ENCODE assay signal across 9 mouse cellular contexts in the genomic region with DNA sequence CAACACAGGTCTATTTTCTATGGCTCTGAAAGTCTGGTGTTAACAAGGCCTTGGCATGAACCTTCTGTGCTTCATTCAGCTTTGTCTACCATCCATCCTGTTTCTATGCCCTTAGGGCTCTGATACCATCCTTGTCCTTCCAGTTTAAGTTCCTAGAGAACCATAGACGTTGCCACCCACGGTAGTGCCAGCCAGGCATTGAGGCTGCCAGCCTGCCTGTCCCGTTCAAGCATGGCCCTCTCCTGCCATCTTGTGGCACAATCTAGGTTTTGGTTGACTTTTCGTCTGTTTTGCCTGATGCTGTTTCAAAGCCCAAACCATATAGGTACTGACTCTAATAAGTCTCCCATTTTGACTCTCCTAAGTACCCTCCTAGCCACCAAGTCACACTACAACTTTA. TPM values are rescaled to one million over a fixed set of nuclear protein-coding genes. Genes with fewer than 3 reads are reported as not detected.
DNase-seq lines count a peak whose midpoint lies in the region; ATAC-seq and TF ChIP-seq lines count a peak whose summit lies in the region.
"Had no signal": no experiment of that assay in that cellular context is flagged by ENCODE, and none has a peak within 500 bp of the region (broad histone marks: within the 10 kb centered on the region; RNA-seq: fewer than 3 reads in every experiment).

No protein-coding gene starts in this region.

- 0 out of 2 replicates have a peak, but pooled peaks cover 5% of the 10 kb centered on the region for H3K9me3 ChIP-seq in embryonic facial prominence, embryonic 10.5 days
- H3K9me3 ChIP-seq in liver, postnatal 0 days (ENCODE audit: low read length), result no peaks in the 10 kb centered on the region

- peaks cover 7% of the 10 kb centered on the region; the same call in 1 of the 2 replicates for H3K27me3 ChIP-seq in embryonic facial prominence, embryonic 10.5 days (replicated peaks; ENCODE audit: low read depth, poor library complexity, severe bottlenecking)
- no peaks in the 10 kb centered on the region for H3K27me3 ChIP-seq in liver, postnatal 0 days (ENCODE audit: insufficient read depth, low read length)

- no peak for TF ChIP-seq POLR2A in olfactory bulb, adult 2 months (IDR thresholded peaks at IDR 0.05; ENCODE audit: insufficient read depth, low read depth, low read length)

- H3K4me2 ChIP-seq in liver, postnatal 0 days (ENCODE audit: low read depth, low read length), result no peak overlapping the region

- 6% methylated on average over 4 of the region's 4 CpGs for WGBS in embryonic facial prominence, embryonic 10.5 days
- WGBS in liver, postnatal 0 days (ENCODE audit: insufficient replicate concordance), result 2% methylated on average over 4 of the region's 4 CpGs
- 1% methylated on average over 4 of the region's 4 CpGs for WGBS in olfactory bulb, adult 2 months

- no peaks in the 10 kb centered on the region for H3K36me3 ChIP-seq in embryonic facial prominence, embryonic 10.5 days (replicated peaks)
- H3K36me3 ChIP-seq in liver, postnatal 0 days (replicated peaks; ENCODE audit: insufficient read depth, low read length), result no peaks in the 10 kb centered on the region

- TF ChIP-seq EP300 in liver, postnatal 0 days (IDR thresholded peaks at IDR 0.05; ENCODE audit: low read depth), result no peak

- peak; percentile 88 for TF ChIP-seq CTCF in liver, postnatal 0 days (IDR thresholded peaks at IDR 0.05; ENCODE audit: low read depth)
- peak; percentile 83 for TF ChIP-seq CTCF in olfactory bulb, adult 2 months (IDR thresholded peaks at IDR 0.05; ENCODE audit: insufficient read depth, low read depth, low read length)

- peaks cover 23% of the 10 kb centered on the region for H3K4me1 ChIP-seq in embryonic facial prominence, embryonic 10.5 days
- no peaks in the 10 kb centered on the region for H3K4me1 ChIP-seq in liver, postnatal 0 days (ENCODE audit: insufficient read depth)
- H3K4me1 ChIP-seq in olfactory bulb, adult 2 months (ENCODE audit: control insufficient read depth, insufficient read depth, low read length), result no peaks in the 10 kb centered on the region

- no peak overlapping the region for H3K27ac ChIP-seq in embryonic facial prominence, embryonic 10.5 days (replicated peaks)
- H3K27ac ChIP-seq in liver, postnatal 0 days (ENCODE audit: low read depth), result no peak overlapping the region
- H3K27ac ChIP-seq in olfactory bulb, adult 2 months (ENCODE audit: insufficient read depth, low read depth, low read length), result no peak overlapping the region

- H3K9ac ChIP-seq in liver, postnatal 0 days (replicated peaks), result no peak overlapping the region

- no peak overlapping the region for H3K4me3 ChIP-seq in embryonic facial prominence, embryonic 10.5 days
- no peak overlapping the region for H3K4me3 ChIP-seq in liver, postnatal 0 days (ENCODE audit: low read depth, low read length)
- no peak overlapping the region for H3K4me3 ChIP-seq in olfactory bulb, adult 2 months (ENCODE audit: insufficient read depth, low read depth, low read length)
- H3K4me3 ChIP-seq: erythroblast, embryonic 14.5 days had no signal

- DNase-seq in CD4-positive helper T cell, adult 2 months (ENCODE audit: low read depth, low spot score), result peak; percentile 18
- peak; percentile 88 for DNase-seq in adrenal gland, postnatal 10 days
- DNase-seq in embryonic facial prominence, embryonic 10.5 days (ENCODE audit: low spot score), result peak; percentile 74
- DNase-seq in heart, adult 9 months (ENCODE audit: low spot score in 2 of 2), result peak; percentile 21 to 50
- peak; percentile 68 for DNase-seq in kidney, adult 9 months
- peak; percentile 64 for DNase-seq in liver, postnatal 0 days
- peak; percentile 35 to 62 for DNase-seq in urinary bladder, adult 18-20 months (ENCODE audit: low spot score in 2 of 2)

- ATAC-seq in liver, postnatal 0 days, result no peak

RNA-seq across cellular contexts. Expression of a gene that starts 8.7 kb away (rescaled TPM):
- total RNA-seq in adrenal gland, postnatal 10 days (2021), result 10 to 100 TPM in 1 of 2 experiments, 1 to 10 TPM in 1; 8.2 to 20.4 TPM
- polyA plus RNA-seq in embryonic facial prominence, embryonic 10.5 days (2016; fragmentation: Nextera tagmentation; extraction: Ambion mirVana), result not detected in 2 replicates
- polyA plus RNA-seq in liver, postnatal 0 days (2015; fragmentation: Nextera tagmentation; extraction: Ambion mirVana), result 43.4 and 46.5 TPM in 2 replicates
- polyA plus RNA-seq in olfactory bulb, adult 2 months (2012; ENCODE audit: insufficient read depth, insufficient read length, low replicate concordance, missing spikeins), result not detected in 2 replicates
- polyA plus RNA-seq: erythroblast, embryonic 14.5 days had no signal

Comparison
In these comparisons a context has a peak if more than half of its experiments do, and no peak if none do; other contexts are left out.
1. DNase-seq: peak in every context shown above with its lines; median percentile 88 in adrenal gland, postnatal 10 days; 74 in embryonic facial prominence, embryonic 10.5 days; 68 in kidney, adult 9 months; 64 in liver, postnatal 0 days; 48 in urinary bladder, adult 18-20 months; 36 in heart, adult 9 months; 18 in CD4-positive helper T cell, adult 2 months.
2. RNA of a gene that starts 8.7 kb away (polyA plus RNA-seq): 43.4 to 46.5 TPM in liver, postnatal 0 days; not detected in embryonic facial prominence, embryonic 10.5 days and not detected in olfactory bulb, adult 2 months; every median in the first group is over 10 times any median in the second.